Mouse (Mus musculus): ENCODE data around the gene 2810006K23Rik.

DNA sequence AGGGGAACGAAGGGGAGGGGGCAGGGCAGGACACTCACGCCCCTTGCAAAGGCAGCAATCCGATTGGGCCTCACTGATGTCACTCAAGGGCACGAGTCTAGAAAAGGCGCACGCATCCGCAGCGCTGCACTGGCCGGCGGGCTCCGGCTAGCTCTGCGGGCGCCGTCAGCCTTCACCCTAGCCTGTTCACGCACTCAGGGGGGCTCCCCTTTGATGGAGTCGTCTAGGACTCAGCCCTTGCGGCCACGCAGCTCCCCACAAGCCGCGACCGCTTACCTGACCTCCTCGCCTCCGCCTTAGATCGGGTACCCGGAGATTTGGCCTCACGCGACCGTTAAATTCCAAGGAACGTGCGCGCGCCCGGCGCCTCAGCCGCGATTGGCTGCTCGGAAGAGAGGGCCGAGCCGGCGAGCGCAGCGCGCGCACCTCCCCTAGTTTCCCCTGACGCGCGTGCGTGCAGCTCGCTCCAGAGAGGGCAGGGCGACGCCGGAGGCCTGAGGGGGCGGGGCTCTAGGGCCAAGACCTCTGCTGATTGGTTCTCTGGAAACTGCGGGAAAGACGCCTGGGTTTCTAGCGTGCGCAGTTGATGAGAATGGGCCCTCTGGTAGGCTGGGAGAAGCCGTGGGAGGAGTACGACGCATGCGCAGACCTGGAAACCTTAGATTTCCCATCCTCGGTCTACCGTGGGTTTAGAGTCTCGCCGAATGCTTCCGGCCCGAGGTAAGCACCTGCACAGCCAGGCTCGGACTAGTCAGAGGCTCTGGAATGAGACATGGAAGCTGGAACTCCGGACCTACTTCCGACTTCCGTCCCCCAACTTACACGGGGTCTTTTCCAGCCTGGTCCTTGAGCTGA lies at the start of gene 2810006K23Rik, which contains the start of gene Mphosph9:
- no peak for TF ChIP-seq CTCF (IDR thresholded peaks at IDR 0.05; ENCODE audit: control insufficient read depth, insufficient read depth, insufficient read length)
- TF ChIP-seq MYOG (IDR thresholded peaks at IDR 0.05; ENCODE audit: control insufficient read depth, extremely low read depth, insufficient read length) = no peak
